Mouse (Mus musculus): ENCODE results near the gene Hexim1. TPM values are rescaled to one million over a fixed set of nuclear protein-coding genes. Genes with fewer than 3 reads are reported as not detected.

Hexim1 gene
- total and polyA plus RNA-seq, 2 experiments from 2014 or later, result 4.5 to 19.1 TPM

GRCm38 (mm10) chr11:103140763-103141100, 24.7 kb downstream of the Hexim1 start:
- Histone ChIP-seq H3K4me3 (ENCODE audit: low read depth, low read length) (no peak overlapping the region), H3K4me1 (ENCODE audit: insufficient read depth, low read length) (peaks cover 14% of the 10 kb centered on the region; the same call in 1 of the 2 replicates), H3K36me3 (ENCODE audit: insufficient read depth, low read length) (peaks cover 22% of the 10 kb centered on the region), H3K4me2 (ENCODE audit: low read depth, low read length, poor library complexity, severe bottlenecking) (no peak overlapping the region), H3K9me3 (ENCODE audit: low read length) (no peaks in the 10 kb centered on the region), H3K27me3 (ENCODE audit: insufficient read depth, low read length) (no peaks in the 10 kb centered on the region), H3K9ac (replicated peaks; ENCODE audit: low read length, poor library complexity, severe bottlenecking) (no peak overlapping the region; the same call in 1 of the 2 replicates), H3K27ac (ENCODE audit: low read depth, low read length) (peak overlapping the region; percentile 93)
- 50% methylated on average over 6 of the region's 6 CpGs for WGBS
- ATAC-seq (ENCODE audit: low FRiP score) (no peak), DNase-seq (ENCODE audit: low spot score) (no peak)
- TF ChIP-seq CTCF (IDR thresholded peaks at IDR 0.05), result no peak

DNA sequence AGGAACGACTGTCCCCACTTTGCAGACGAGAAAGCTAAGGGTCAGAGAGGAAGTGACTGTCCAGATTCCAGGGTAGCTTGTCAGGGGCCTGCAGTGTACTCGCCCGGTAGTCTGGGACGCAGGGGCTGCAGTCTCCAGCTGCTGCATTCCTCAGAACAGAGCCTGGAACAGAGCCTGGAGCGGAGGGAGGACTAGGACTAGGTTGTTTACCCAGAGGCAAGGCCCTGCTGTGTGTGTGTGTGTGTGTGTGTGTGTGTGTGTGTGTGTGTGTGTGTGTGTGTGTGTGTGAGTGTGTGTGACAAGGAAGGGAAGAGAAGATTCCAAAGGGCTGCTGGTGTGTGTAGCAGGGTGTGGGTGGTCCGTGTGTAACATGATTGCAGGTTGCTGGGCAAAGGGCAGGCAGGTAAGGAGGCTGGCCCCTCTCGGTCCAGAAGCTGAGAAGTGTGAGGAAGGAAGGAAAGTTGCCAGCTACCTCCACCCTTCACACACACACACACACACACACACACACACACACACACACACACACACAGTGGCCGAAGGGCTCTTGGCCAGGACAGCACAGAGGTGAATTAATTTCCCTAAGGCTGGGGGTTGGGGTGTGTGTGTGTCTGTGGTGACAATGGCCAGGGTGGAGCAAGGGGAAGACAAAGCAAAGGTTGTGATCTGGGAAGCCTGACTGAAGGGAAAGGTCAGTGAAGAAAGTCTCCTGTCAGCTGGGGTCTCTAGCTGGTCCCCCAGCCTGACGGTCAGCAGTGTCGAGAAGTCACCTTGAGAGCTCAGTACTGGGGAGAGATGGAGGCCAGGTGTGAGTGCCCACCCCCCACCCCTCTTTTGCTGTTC, 25.3 kb downstream of the Hexim1 start:
- Histone ChIP-seq H3K36me3 (ENCODE audit: insufficient read depth, low read length) (peaks cover 22% of the 10 kb centered on the region), H3K9me3 (ENCODE audit: low read length) (no peaks in the 10 kb centered on the region), H3K27me3 (ENCODE audit: insufficient read depth, low read length) (no peaks in the 10 kb centered on the region), H3K4me1 (ENCODE audit: insufficient read depth, low read length) (peaks cover 14% of the 10 kb centered on the region; the same call in 1 of the 2 replicates), H3K9ac (replicated peaks; ENCODE audit: low read length, poor library complexity, severe bottlenecking) (peak overlapping the region; percentile 19; the same call in 1 of the 2 replicates), H3K27ac (ENCODE audit: low read depth, low read length) (peak overlapping the region; percentile 93), H3K4me3 (ENCODE audit: low read depth, low read length) (no peak overlapping the region), H3K4me2 (ENCODE audit: low read depth, low read length, poor library complexity, severe bottlenecking) (no peak overlapping the region)
- DNase-seq (ENCODE audit: low spot score) (peak; percentile 30), ATAC-seq (ENCODE audit: low FRiP score) (no peak)
- WGBS, result 30% methylated on average over 11 of the region's 11 CpGs
- no peak for TF ChIP-seq CTCF (IDR thresholded peaks at IDR 0.05)

- Histone ChIP-seq H3K4me2 (ENCODE audit: low read depth, low read length, poor library complexity, severe bottlenecking) (0 out of 2 replicates have a peak overlapping the region, but pooled peaks have one; percentile 51), H3K9me3 (ENCODE audit: low read length) (no peaks in the 10 kb centered on the region), H3K36me3 (ENCODE audit: insufficient read depth, low read length) (peaks cover 22% of the 10 kb centered on the region), H3K4me1 (ENCODE audit: insufficient read depth, low read length) (peaks cover 14% of the 10 kb centered on the region; the same call in 1 of the 2 replicates), H3K4me3 (ENCODE audit: low read depth, low read length) (no peak overlapping the region), H3K9ac (replicated peaks; ENCODE audit: low read length, poor library complexity, severe bottlenecking) (0 out of 2 replicates have a peak overlapping the region, but pooled peaks have one; percentile 19), H3K27me3 (ENCODE audit: insufficient read depth, low read length) (no peaks in the 10 kb centered on the region), H3K27ac (ENCODE audit: low read depth, low read length) (peak overlapping the region; percentile 93)
- TF ChIP-seq CTCF (IDR thresholded peaks at IDR 0.05), result no peak
- DNase-seq (ENCODE audit: low spot score), result peak; percentile 24
- 30% methylated on average over 1 of the region's 1 CpGs for WGBS
- ATAC-seq (ENCODE audit: low FRiP score), result no peak
Measured at GRCm38 (mm10) chr11:103141944-103142255, 25.9 kb downstream of the Hexim1 start.

GRCm38 (mm10) chr11:103142441-103143182, 26.6 kb downstream of the Hexim1 start:
- Histone ChIP-seq H3K36me3 (ENCODE audit: insufficient read depth, low read length) (peaks cover 22% of the 10 kb centered on the region), H3K27ac (ENCODE audit: low read depth, low read length) (peak overlapping the region; percentile 93)
- 19% methylated on average over 8 of the region's 8 CpGs for WGBS

DNA sequence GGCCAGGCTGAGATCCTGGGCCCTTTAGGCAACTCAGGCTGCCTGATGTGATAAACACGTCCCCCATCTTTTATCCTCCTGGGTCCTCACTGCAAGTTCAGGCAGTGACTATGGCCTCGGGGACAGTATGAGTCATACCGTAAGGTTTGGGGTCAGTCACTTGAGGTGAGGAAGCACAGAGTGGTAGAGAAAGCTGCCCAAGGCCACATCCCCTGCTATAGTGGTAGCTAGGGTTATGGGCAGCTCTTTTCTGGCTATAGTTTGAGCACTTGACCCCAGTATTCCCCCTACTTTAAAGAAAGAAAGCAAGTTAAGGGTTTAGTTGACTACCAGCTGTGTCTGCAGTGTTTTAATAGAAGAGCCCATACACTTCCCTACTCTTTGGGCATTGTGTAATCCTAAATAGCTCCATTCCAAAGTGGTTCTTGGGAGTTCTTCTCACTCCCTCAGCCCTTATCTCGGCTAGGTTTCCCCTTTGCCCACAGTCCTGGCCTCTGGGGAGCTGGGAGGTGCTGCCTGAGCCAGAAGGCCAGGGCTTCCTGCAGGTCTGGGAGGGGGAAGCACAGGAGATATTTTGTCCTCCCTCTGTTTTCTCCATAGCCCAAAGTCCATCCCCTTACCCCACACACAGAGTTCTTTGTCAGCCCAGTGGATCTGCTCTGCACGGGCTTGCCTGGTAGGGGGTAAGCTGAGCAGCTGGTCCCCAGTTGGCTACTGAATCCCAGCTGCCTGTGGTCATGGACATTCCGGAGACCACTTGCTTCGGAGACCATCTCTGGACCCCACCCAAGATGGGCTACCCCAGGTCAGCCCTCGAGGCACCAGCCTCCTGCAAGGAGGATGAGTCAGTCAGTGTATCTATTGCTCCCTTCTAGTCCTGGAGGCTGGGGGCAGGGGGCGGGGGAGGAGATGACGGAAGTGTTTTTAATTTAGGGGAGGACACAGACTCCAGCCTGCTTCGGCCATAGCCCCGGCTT, 28.6 kb downstream of the Hexim1 start:
- 44% methylated on average over 12 of the region's 12 CpGs for WGBS
- no peaks in the 10 kb centered on the region for H3K9me3 ChIP-seq (ENCODE audit: low read length)
- H3K9ac ChIP-seq (replicated peaks; ENCODE audit: low read length, poor library complexity, severe bottlenecking), result no peak overlapping the region
- H3K36me3 ChIP-seq (ENCODE audit: insufficient read depth, low read length), result peaks cover 8% of the 10 kb centered on the region; the same call in 1 of the 2 replicates
- H3K27me3 ChIP-seq (ENCODE audit: insufficient read depth, low read length), result no peaks in the 10 kb centered on the region
- H3K4me2 ChIP-seq (ENCODE audit: low read depth, low read length, poor library complexity, severe bottlenecking), result no peak overlapping the region
- H3K4me3 ChIP-seq (ENCODE audit: low read depth, low read length), result no peak overlapping the region
- ATAC-seq (ENCODE audit: low FRiP score) (no peak), DNase-seq (ENCODE audit: low spot score) (no peak)
- peaks cover 14% of the 10 kb centered on the region; the same call in 1 of the 2 replicates for H3K4me1 ChIP-seq (ENCODE audit: insufficient read depth, low read length)
- TF ChIP-seq CTCF (IDR thresholded peaks at IDR 0.05), result no peak
- no peak overlapping the region for H3K27ac ChIP-seq (ENCODE audit: low read depth, low read length)

More at GRCm38 (mm10) chr11:103142441-103143182, 26.6 kb downstream of the Hexim1 start:
- Histone ChIP-seq H3K4me3 (ENCODE audit: low read depth, low read length) (peak overlapping the region; percentile 25), H3K4me2 (ENCODE audit: low read depth, low read length, poor library complexity, severe bottlenecking) (peak overlapping the region; percentile 51), H3K9ac (replicated peaks; ENCODE audit: low read length, poor library complexity, severe bottlenecking) (peak overlapping the region; percentile 57), H3K9me3 (ENCODE audit: low read length) (no peaks in the 10 kb centered on the region), H3K27me3 (ENCODE audit: insufficient read depth, low read length) (no peaks in the 10 kb centered on the region), H3K4me1 (ENCODE audit: insufficient read depth, low read length) (peaks cover 14% of the 10 kb centered on the region; the same call in 1 of the 2 replicates)
- peak; percentile 94 for DNase-seq (ENCODE audit: low spot score)
- TF ChIP-seq CTCF (IDR thresholded peaks at IDR 0.05), result peak; percentile 60
- ATAC-seq (ENCODE audit: low FRiP score), result peak; percentile 93

Measured in midbrain, postnatal 0 days (tissue).